Mouse (Mus musculus): ENCODE measurements around the gene Slc36a3.

DNA sequence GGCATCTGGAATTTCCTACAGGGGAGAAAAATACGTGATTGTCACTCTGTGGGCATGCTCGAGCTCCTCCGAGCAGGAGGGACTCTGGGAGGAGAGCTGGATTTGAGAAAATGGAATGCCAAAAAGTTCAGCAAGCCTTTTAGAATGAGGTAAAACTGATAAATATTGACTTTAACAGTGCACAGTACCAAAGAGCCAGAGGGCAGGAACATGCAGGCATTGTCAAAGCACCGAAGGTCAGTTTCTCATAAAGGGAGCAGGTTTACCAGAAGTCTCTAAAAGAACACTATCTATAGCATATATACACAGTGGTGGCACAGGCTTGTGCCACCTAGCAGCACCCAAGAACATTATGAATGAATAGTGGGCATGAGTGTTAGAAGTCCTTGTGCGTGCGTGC lies 17.4 kb upstream of the Slc36a3 start:
- TF ChIP-seq POLR2A (IDR thresholded peaks at IDR 0.05; ENCODE audit: low read depth, low read length) (no peak), CTCF (IDR thresholded peaks at IDR 0.05; ENCODE audit: borderline replicate concordance, insufficient read depth, low read length) (no peak)

All from embryonic fibroblast, embryonic 13.5 days (primary cell).